Mouse (Mus musculus): ENCODE measurements around the gene Tsr3. TPM values are rescaled to one million over a fixed set of nuclear protein-coding genes. Genes with fewer than 3 reads are reported as not detected.

Gene Tsr3
- polyA plus RNA-seq, 1 experiment from 2014 or later = 78.6 TPM

GRCm38 (mm10) chr17:25250181-25250835 is 10.3 kb downstream of the Tsr3 start:
- no peak for DNase-seq (ENCODE audit: low spot score)
- peaks cover 25% of the 10 kb centered on the region for H3K4me1 ChIP-seq
- H3K27me3 ChIP-seq (replicated peaks; ENCODE audit: low read depth, poor library complexity, severe bottlenecking) = peaks cover 38% of the 10 kb centered on the region
- no peaks in the 10 kb centered on the region for H3K9me3 ChIP-seq
- peaks cover 11% of the 10 kb centered on the region for H3K36me3 ChIP-seq (replicated peaks)
- H3K27ac ChIP-seq (replicated peaks) = no peak overlapping the region
- 80% methylated on average over 8 of the region's 8 CpGs for WGBS
- no peak overlapping the region for H3K4me3 ChIP-seq

DNA sequence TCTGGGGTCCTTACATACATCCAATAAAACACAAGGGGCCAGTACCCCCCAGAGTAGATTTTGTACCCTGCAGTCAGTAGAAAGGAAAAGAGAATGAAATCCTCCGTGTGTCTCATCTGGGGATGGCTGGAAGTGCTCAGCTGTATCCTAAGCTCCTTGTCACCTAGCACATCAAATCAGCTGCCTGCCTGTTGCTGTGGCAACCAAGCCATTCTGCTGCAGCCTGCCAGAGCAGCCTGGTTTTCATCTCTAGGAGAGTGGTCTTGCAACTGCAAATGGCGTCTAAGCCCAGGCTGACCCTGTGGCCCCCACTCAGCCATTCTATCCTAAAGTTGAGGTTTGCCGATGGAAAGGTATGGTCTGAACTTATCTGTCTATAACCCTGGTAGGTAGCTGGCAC is 12.7 kb downstream of the Tsr3 start:
- no peak overlapping the region for H3K27ac ChIP-seq (replicated peaks)
- 46% methylated on average over 3 of the region's 3 CpGs for WGBS
- H3K9me3 ChIP-seq = no peaks in the 10 kb centered on the region
- DNase-seq (ENCODE audit: low spot score) = no peak
- H3K4me3 ChIP-seq = no peak overlapping the region
- H3K27me3 ChIP-seq (replicated peaks; ENCODE audit: low read depth, poor library complexity, severe bottlenecking) = peaks cover 55% of the 10 kb centered on the region
- peaks cover 38% of the 10 kb centered on the region for H3K4me1 ChIP-seq
- H3K36me3 ChIP-seq (replicated peaks) = 0 out of 2 replicates have a peak, but pooled peaks cover 4% of the 10 kb centered on the region

DNA sequence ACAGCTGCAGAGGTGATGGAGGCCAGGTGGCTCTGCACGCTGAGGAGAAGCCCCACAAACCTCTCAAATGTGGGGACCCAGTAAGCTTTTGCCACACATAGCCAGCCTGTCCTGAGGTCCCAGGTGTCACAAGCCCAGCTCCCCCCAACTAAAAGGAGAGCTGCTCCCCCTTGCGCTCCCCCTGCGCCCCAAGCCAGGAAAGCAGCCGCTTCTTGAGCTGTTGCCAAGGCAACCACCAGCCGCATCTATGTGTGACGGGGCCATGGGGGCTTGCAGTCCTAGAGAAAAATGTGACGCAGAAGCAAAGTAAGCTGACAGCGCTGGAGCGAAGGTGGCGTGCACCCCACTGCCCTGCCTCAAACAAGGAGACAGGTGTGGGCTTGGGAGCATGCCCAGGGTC is 13.8 kb downstream of the Tsr3 start:
- H3K9me3 ChIP-seq = no peaks in the 10 kb centered on the region
- no peak for DNase-seq (ENCODE audit: low spot score)
- H3K4me3 ChIP-seq = peak overlapping the region; percentile 23; the same call in 1 of the 2 replicates
- no peak overlapping the region for H3K27ac ChIP-seq (replicated peaks)
- WGBS = 40% methylated on average over 10 of the region's 10 CpGs
- H3K36me3 ChIP-seq (replicated peaks) = peaks cover 15% of the 10 kb centered on the region
- peaks cover 44% of the 10 kb centered on the region for H3K4me1 ChIP-seq
- peaks cover 55% of the 10 kb centered on the region for H3K27me3 ChIP-seq (replicated peaks; ENCODE audit: low read depth, poor library complexity, severe bottlenecking)

- Histone ChIP-seq H3K36me3 (replicated peaks) (peaks cover 28% of the 10 kb centered on the region), H3K9me3 (no peaks in the 10 kb centered on the region), H3K27ac (replicated peaks) (no peak overlapping the region), H3K27me3 (replicated peaks; ENCODE audit: low read depth, poor library complexity, severe bottlenecking) (peaks cover 55% of the 10 kb centered on the region), H3K4me3 (peak overlapping the region; percentile 57; the same call in 1 of the 2 replicates), H3K4me1 (peaks cover 44% of the 10 kb centered on the region)
- WGBS = 54% methylated on average over 2 of the region's 2 CpGs
- no peak for DNase-seq (ENCODE audit: low spot score)
Measured at GRCm38 (mm10) chr17:25255110-25255509, 15.1 kb downstream of the Tsr3 start.

DNA sequence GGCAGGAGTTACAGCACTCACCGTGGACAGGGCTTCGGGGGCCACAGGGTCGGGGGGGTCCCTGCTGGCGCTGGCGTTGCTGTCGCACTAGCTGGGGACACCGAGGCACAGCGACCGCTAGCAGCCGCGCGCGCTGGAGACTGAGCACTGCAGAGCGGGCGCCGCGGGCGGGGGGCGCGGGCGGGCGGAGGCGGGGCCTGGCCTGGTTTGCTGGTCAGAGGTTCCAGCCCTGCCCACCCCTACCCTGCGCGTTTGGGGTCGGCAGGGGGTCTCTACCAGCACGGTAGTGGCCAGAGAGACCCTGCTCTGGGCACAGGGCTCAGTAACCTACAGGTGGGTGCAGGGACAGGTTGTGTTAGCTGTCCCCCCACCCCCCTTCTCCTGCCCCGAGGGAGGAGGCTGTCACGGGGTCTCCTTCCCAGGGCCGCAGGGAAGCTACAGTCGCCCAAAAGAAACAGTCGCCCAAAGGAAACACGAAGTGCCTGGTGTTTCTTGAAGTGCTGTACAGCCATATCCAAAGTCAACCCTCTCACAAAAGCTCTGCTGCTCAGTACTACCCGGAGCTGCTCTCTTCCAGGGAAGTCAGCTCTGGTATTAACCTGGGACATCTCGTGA is 16.3 kb downstream of the Tsr3 start, which contains the start of gene Baiap3:
Gene Baiap3, minus strand, starts transcription at position 225 of the 615 bp plus-strand sequence.
- Histone ChIP-seq H3K36me3 (replicated peaks) (peaks cover 34% of the 10 kb centered on the region), H3K4me3 (peak within 1 kb of the TSS; percentile 57), H3K4me1 (peaks cover 44% of the 10 kb centered on the region), H3K9me3 (no peaks in the 10 kb centered on the region), H3K27ac (replicated peaks) (peak within 1 kb of the TSS; percentile 48; the same call in 1 of the 2 replicates), H3K27me3 (replicated peaks; ENCODE audit: low read depth, poor library complexity, severe bottlenecking) (peaks cover 55% of the 10 kb centered on the region)
- DNase-seq (ENCODE audit: low spot score) = peak; percentile 65
- 5% methylated on average over 35 of the region's 35 CpGs for WGBS

- peaks cover 38% of the 10 kb centered on the region for H3K4me1 ChIP-seq
- H3K27me3 ChIP-seq (replicated peaks; ENCODE audit: low read depth, poor library complexity, severe bottlenecking) = peaks cover 42% of the 10 kb centered on the region
- DNase-seq (ENCODE audit: low spot score) = no peak
- 59% methylated on average over 6 of the region's 6 CpGs for WGBS
- H3K36me3 ChIP-seq (replicated peaks) = peaks cover 41% of the 10 kb centered on the region
- H3K27ac ChIP-seq (replicated peaks) = no peak overlapping the region
- no peak overlapping the region for H3K4me3 ChIP-seq
- H3K9me3 ChIP-seq = no peaks in the 10 kb centered on the region
Measured at GRCm38 (mm10) chr17:25257804-25258261, 17.9 kb downstream of the Tsr3 start.

DNA sequence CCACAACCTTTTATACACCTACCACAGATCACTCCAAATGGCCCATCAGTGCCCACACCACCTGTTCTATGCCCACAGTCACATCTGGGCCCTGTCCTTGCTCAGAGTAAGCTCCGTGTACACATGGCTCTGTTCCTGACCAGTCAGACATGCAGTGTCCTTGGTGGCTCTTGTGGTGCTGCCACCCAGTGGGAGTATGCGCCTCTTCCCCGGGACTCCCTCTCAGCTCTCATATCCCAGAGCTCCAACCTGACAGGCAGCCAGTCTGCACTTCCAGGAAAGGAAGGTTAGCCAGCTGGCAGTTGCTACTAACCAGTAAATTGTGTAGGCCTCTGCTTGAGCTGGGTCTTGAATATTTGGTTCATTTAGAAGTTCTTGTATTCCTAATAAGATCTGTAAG is 24.5 kb downstream of the Tsr3 start:
- Histone ChIP-seq H3K9me3 (no peaks in the 10 kb centered on the region), H3K36me3 (replicated peaks) (peaks cover 85% of the 10 kb centered on the region), H3K4me1 (peaks cover 2% of the 10 kb centered on the region; the same call in 1 of the 2 replicates), H3K27ac (replicated peaks) (no peak overlapping the region), H3K27me3 (replicated peaks; ENCODE audit: low read depth, poor library complexity, severe bottlenecking) (no peaks in the 10 kb centered on the region), H3K4me3 (no peak overlapping the region)
- DNase-seq (ENCODE audit: low spot score) = no peak
- 83% methylated on average over 3 of the region's 3 CpGs for WGBS

- DNase-seq (ENCODE audit: low spot score) = no peak
- Histone ChIP-seq H3K9me3 (no peaks in the 10 kb centered on the region), H3K27me3 (replicated peaks; ENCODE audit: low read depth, poor library complexity, severe bottlenecking) (no peaks in the 10 kb centered on the region), H3K4me3 (peak overlapping the region; percentile 92), H3K4me1 (peaks cover 38% of the 10 kb centered on the region), H3K36me3 (replicated peaks) (peaks cover 62% of the 10 kb centered on the region), H3K27ac (replicated peaks) (no peak overlapping the region)
- WGBS = 89% methylated on average over 2 of the region's 2 CpGs
Measured at GRCm38 (mm10) chr17:25270795-25271335, 30.9 kb downstream of the Tsr3 start.

DNA sequence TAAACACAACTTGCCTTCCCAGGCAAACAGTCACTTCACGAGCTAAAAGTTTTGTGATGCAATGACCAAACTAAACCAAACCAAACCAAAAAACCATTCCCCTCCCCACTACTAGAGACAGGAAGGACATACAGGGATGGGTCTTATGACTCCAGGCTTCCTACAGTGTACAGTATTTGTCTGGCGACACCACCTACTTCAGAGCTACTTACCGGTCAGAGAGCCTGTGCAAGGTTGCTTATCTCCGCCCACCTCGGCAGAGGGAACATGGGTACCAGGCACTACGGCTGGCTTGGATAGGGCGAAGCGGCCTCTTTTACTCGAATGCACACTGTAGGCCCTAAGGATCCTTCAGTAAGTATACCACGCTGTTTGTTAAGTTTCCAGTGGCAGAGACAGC is 32.4 kb downstream of the Tsr3 start:
- DNase-seq (ENCODE audit: low spot score) = no peak
- Histone ChIP-seq H3K4me1 (peaks cover 38% of the 10 kb centered on the region), H3K36me3 (replicated peaks) (peaks cover 48% of the 10 kb centered on the region), H3K9me3 (no peaks in the 10 kb centered on the region), H3K27ac (replicated peaks) (peak overlapping the region; percentile 99), H3K27me3 (replicated peaks; ENCODE audit: low read depth, poor library complexity, severe bottlenecking) (no peaks in the 10 kb centered on the region), H3K4me3 (peak overlapping the region; percentile 92)
- WGBS = 2% methylated on average over 10 of the region's 10 CpGs

DNA sequence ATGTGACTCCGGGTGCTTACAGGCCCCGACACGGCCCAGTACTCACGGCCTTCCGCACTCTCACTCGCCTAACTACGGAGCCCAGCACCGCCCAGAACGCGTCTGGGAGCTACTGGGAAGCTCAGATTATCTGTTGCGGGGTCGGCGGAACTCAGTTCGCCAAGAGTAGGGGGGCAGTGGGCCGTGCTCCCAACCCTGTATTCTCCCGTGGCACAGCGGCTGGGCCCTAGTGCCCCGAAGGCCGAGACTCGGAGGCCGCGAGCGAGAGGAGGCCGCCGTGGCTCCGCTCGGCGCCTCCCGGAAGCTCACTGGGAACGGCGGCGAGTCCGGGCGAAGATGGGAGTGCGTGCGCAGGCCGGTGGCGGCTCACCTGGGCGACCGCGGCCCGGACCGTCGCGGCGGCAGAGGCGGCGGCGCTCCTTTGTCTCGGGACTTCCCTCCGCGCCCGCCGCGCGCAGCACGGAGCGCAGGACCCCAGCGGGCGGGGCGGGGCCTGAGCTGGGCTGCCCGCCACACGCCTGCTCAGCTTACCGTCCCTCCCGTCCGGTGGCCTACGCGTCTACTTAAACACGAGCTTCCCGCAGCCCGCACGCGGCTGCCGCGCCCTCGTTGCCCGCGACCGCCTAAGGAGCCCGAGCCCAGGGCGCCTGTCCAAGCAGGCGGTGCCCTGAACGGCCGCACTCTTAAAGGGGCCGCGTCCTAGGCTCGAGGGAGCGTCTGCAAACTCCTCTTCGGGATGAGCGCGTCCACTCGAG is 33.2 kb downstream of the Tsr3 start:
- Histone ChIP-seq H3K4me3 (peak overlapping the region; percentile 92), H3K4me1 (peaks cover 38% of the 10 kb centered on the region), H3K9me3 (no peaks in the 10 kb centered on the region), H3K27ac (replicated peaks) (peak overlapping the region; percentile 99), H3K27me3 (replicated peaks; ENCODE audit: low read depth, poor library complexity, severe bottlenecking) (no peaks in the 10 kb centered on the region), H3K36me3 (replicated peaks) (peaks cover 40% of the 10 kb centered on the region)
- peak; percentile 89 for DNase-seq (ENCODE audit: low spot score)
- under 1% methylated on average over 92 of the region's 92 CpGs for WGBS

GRCm38 (mm10) chr17:25273706-25274501 is 33.9 kb downstream of the Tsr3 start:
- under 1% methylated on average over 45 of the region's 45 CpGs for WGBS
- peak; percentile 94 for DNase-seq (ENCODE audit: low spot score)
- H3K27me3 ChIP-seq (replicated peaks; ENCODE audit: low read depth, poor library complexity, severe bottlenecking) = no peaks in the 10 kb centered on the region
- H3K4me3 ChIP-seq = peak overlapping the region; percentile 92
- peaks cover 38% of the 10 kb centered on the region for H3K4me1 ChIP-seq
- peaks cover 32% of the 10 kb centered on the region for H3K36me3 ChIP-seq (replicated peaks)
- no peaks in the 10 kb centered on the region for H3K9me3 ChIP-seq
- H3K27ac ChIP-seq (replicated peaks) = peak overlapping the region; percentile 99

Data from embryonic facial prominence, embryonic 10.5 days (tissue).